Mouse (Mus musculus): ENCODE measurements around the gene Tmem97. TPM values are rescaled to one million over a fixed set of nuclear protein-coding genes. Genes with fewer than 3 reads are reported as not detected.

Tmem97 gene
- polyA plus RNA-seq, 1 experiment from 2014 or later, result 68.2 TPM

GRCm38 (mm10) chr11:78497544-78498522 lies 52.7 kb downstream of the Tmem97 start, which contains the start of gene Sarm1:
Gene Sarm1, minus strand, starts transcription at chr11:78497754.
- H3K4me2 ChIP-seq (replicated peaks; ENCODE audit: low read depth), result peak within 1 kb of the TSS; percentile 71
- no peaks in the 10 kb centered on the region; the same call in 1 of the 2 replicates for H3K4me1 ChIP-seq (replicated peaks; ENCODE audit: control insufficient read depth, insufficient read depth)
- TF ChIP-seq EP300 (optimal IDR thresholded peaks at IDR 0.05) (no peak), CTCF (IDR thresholded peaks at IDR 0.05; ENCODE audit: low read depth) (0 out of 2 replicates have a peak, but pooled peaks have one; percentile 18)
- no peaks in the 10 kb centered on the region for H3K36me3 ChIP-seq (ENCODE audit: control insufficient read depth, insufficient read depth, low read length)
- peak; percentile 95 for DNase-seq (ENCODE audit: low spot score)
- H3K27ac ChIP-seq (replicated peaks), result 0 out of 2 replicates have a peak within 1 kb of the TSS, but pooled peaks have one; percentile 13
- ATAC-seq (ENCODE audit: low FRiP score, low TSS enrichment), result peak; percentile 95
- H3K27me3 ChIP-seq (ENCODE audit: control insufficient read depth, insufficient read depth, low read length), result 0 out of 2 replicates have a peak, but pooled peaks cover 5% of the 10 kb centered on the region
- 3% methylated on average over 36 of the region's 36 CpGs for WGBS
- H3K4me3 ChIP-seq (ENCODE audit: low read depth, low read length), result peak within 1 kb of the TSS; percentile 40
- H3K9me3 ChIP-seq (ENCODE audit: control insufficient read depth, low read length), result no peaks in the 10 kb centered on the region
- H3K9ac ChIP-seq (ENCODE audit: low read length), result peak within 1 kb of the TSS; percentile 41; the same call in 1 of the 2 replicates

- no peak for ATAC-seq (ENCODE audit: low FRiP score, low TSS enrichment)
- Histone ChIP-seq H3K4me3 (ENCODE audit: low read depth, low read length) (peak overlapping the region; percentile 40), H3K27ac (replicated peaks) (no peak overlapping the region), H3K36me3 (ENCODE audit: control insufficient read depth, insufficient read depth, low read length) (no peaks in the 10 kb centered on the region), H3K27me3 (ENCODE audit: control insufficient read depth, insufficient read depth, low read length) (0 out of 2 replicates have a peak, but pooled peaks cover 5% of the 10 kb centered on the region), H3K9ac (ENCODE audit: low read length) (peak overlapping the region; percentile 41; the same call in 1 of the 2 replicates), H3K9me3 (ENCODE audit: control insufficient read depth, low read length) (no peaks in the 10 kb centered on the region), H3K4me1 (replicated peaks; ENCODE audit: control insufficient read depth, insufficient read depth) (no peaks in the 10 kb centered on the region; the same call in 1 of the 2 replicates), H3K4me2 (replicated peaks; ENCODE audit: low read depth) (peak overlapping the region; percentile 71)
- no peak for TF ChIP-seq EP300 (optimal IDR thresholded peaks at IDR 0.05)
- WGBS, result 0% methylated on average over 43 of the region's 44 CpGs
- DNase-seq (ENCODE audit: low spot score), result peak; percentile 34
These were observed 53.5 kb downstream of the Tmem97 start for GRCm38 (mm10) chr11:78497071-78497541.

GRCm38 (mm10) chr11:78495904-78496303 lies 54.7 kb downstream of the Tmem97 start:
- Histone ChIP-seq H3K27ac (replicated peaks) (no peak overlapping the region), H3K9me3 (ENCODE audit: control insufficient read depth, low read length) (no peaks in the 10 kb centered on the region), H3K4me3 (ENCODE audit: low read depth, low read length) (no peak overlapping the region), H3K4me2 (replicated peaks; ENCODE audit: low read depth) (no peak overlapping the region), H3K9ac (ENCODE audit: low read length) (no peak overlapping the region), H3K4me1 (replicated peaks; ENCODE audit: control insufficient read depth, insufficient read depth) (no peaks in the 10 kb centered on the region; the same call in 1 of the 2 replicates), H3K27me3 (ENCODE audit: control insufficient read depth, insufficient read depth, low read length) (peaks cover 7% of the 10 kb centered on the region; the same call in 1 of the 2 replicates), H3K36me3 (ENCODE audit: control insufficient read depth, insufficient read depth, low read length) (no peaks in the 10 kb centered on the region)
- TF ChIP-seq CTCF (IDR thresholded peaks at IDR 0.05; ENCODE audit: low read depth), result no peak
- TF ChIP-seq EP300 (optimal IDR thresholded peaks at IDR 0.05), result no peak
- ATAC-seq (ENCODE audit: low FRiP score, low TSS enrichment), result no peak
- DNase-seq (ENCODE audit: low spot score), result peak; percentile 46
- 5% methylated on average over 6 of the region's 6 CpGs for WGBS

Other genes starting within 250 kb of the Tmem97 start
- 4.4 and 5.7 TPM in 2 replicates for gene Spag5, start 249.2 kb downstream of the Tmem97 start, polyA plus RNA-seq (2015; fragmentation: Nextera tagmentation; extraction: Ambion mirVana)
- gene Aldoc, start 227.8 kb downstream of the Tmem97 start, polyA plus RNA-seq (2015; fragmentation: Nextera tagmentation; extraction: Ambion mirVana), result 15.0 and 17.1 TPM in 2 replicates
- gene Pigs, start 222.4 kb downstream of the Tmem97 start, polyA plus RNA-seq (2015; fragmentation: Nextera tagmentation; extraction: Ambion mirVana), result 36.2 and 38.7 TPM in 2 replicates
- 26.5 and 27.9 TPM in 2 replicates for gene Unc119, start 207.3 kb downstream of the Tmem97 start, polyA plus RNA-seq (2015; fragmentation: Nextera tagmentation; extraction: Ambion mirVana)
- gene Foxn1, start 164.2 kb downstream of the Tmem97 start, polyA plus RNA-seq (2015; fragmentation: Nextera tagmentation; extraction: Ambion mirVana), result 1.9 and 2.6 TPM in 2 replicates
- 0.23 and 0.39 TPM in 2 replicates for gene Slc13a2, start 128.6 kb downstream of the Tmem97 start, polyA plus RNA-seq (2015; fragmentation: Nextera tagmentation; extraction: Ambion mirVana)
- gene Slc46a1, start 85.1 kb downstream of the Tmem97 start, polyA plus RNA-seq (2015; fragmentation: Nextera tagmentation; extraction: Ambion mirVana), result 16.4 and 16.9 TPM in 2 replicates
- 0.89 and 1.1 TPM in 2 replicates for gene Sarm1, start 53.0 kb downstream of the Tmem97 start, polyA plus RNA-seq (2015; fragmentation: Nextera tagmentation; extraction: Ambion mirVana)
- gene Vtn, start 51.7 kb downstream of the Tmem97 start, polyA plus RNA-seq (2015; fragmentation: Nextera tagmentation; extraction: Ambion mirVana), result 3.6 and 6.0 TPM in 2 replicates
- gene Sebox, start 47.3 kb downstream of the Tmem97 start, polyA plus RNA-seq (2015; fragmentation: Nextera tagmentation; extraction: Ambion mirVana), result 0.10 TPM in 1 of 2 replicates, not detected in the other
- 28.4 and 32.1 TPM in 2 replicates for gene Tmem199, start 38.6 kb downstream of the Tmem97 start, polyA plus RNA-seq (2015; fragmentation: Nextera tagmentation; extraction: Ambion mirVana)
- 91.1 and 95.9 TPM in 2 replicates for gene Poldip2, start 38.6 kb downstream of the Tmem97 start, polyA plus RNA-seq (2015; fragmentation: Nextera tagmentation; extraction: Ambion mirVana)
- 47.5 and 47.7 TPM in 2 replicates for gene Tnfaip1, start 14.4 kb downstream of the Tmem97 start, polyA plus RNA-seq (2015; fragmentation: Nextera tagmentation; extraction: Ambion mirVana)
- 163 and 168 TPM in 2 replicates for gene Ift20, start 14.4 kb downstream of the Tmem97 start, polyA plus RNA-seq (2015; fragmentation: Nextera tagmentation; extraction: Ambion mirVana)
- 9.5 and 9.9 TPM in 2 replicates for gene Nlk, start 146.6 kb upstream of the Tmem97 start, polyA plus RNA-seq (2015; fragmentation: Nextera tagmentation; extraction: Ambion mirVana)
- gene Ccnq, start 201.0 kb upstream of the Tmem97 start, polyA plus RNA-seq (2015; fragmentation: Nextera tagmentation; extraction: Ambion mirVana), result 30.4 and 31.8 TPM in 2 replicates

Measured in stomach, postnatal 0 days (tissue).